Mouse (Mus musculus): ENCODE data around the gene Sbno1. TPM values are rescaled to one million over a fixed set of nuclear protein-coding genes. Genes with fewer than 3 reads are reported as not detected.

The Sbno1 gene
- polyA plus RNA-seq, 1 experiment = 189 TPM

DNA sequence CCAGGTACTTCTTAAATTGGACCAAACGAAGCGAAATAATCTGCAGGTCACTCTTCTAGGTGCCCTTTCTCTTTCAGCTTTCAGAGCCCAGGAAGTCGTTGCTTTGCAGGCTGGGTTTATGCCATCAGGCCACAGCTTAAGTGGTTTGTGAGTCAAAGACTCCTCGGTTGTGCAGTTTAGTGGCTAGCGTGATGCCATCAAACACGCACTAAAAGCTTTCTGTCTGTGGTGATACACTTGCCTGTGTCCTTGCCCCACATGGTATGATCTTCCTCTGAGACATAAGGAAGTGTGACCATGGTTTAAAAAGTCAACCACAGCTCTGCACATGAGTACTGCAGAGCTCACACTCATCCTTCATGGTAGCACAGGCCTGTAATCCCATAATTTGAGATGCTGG is 95.7 kb downstream of the Sbno1 start:
- no peak for TF ChIP-seq EP300 (IDR thresholded peaks at IDR 0.05; ENCODE audit: insufficient read depth, low read depth, low read length)
- TF ChIP-seq POLR2A (IDR thresholded peaks at IDR 0.05; ENCODE audit: insufficient read depth, low read length) = no peak
- no peak for TF ChIP-seq CTCF (IDR thresholded peaks at IDR 0.05; ENCODE audit: low read depth, low read length)
- Histone ChIP-seq H3K27me3 (ENCODE audit: control insufficient read depth, insufficient read depth, low read length, poor library complexity, severe bottlenecking) (no peaks in the 10 kb centered on the region), H3K36me3 (ENCODE audit: control insufficient read depth, insufficient read depth, low read length, poor library complexity, severe bottlenecking) (no peaks in the 10 kb centered on the region), H3K27ac (ENCODE audit: insufficient read depth, low read length) (no peak overlapping the region), H3K4me3 (ENCODE audit: low read depth, low read length) (no peak overlapping the region), H3K9ac (ENCODE audit: low read depth, poor library complexity, severe bottlenecking) (no peak overlapping the region), H3K9me3 (replicated peaks; ENCODE audit: control insufficient read depth, insufficient read depth, low read length, poor library complexity, severe bottlenecking) (no peaks in the 10 kb centered on the region), H3K4me1 (ENCODE audit: control insufficient read depth, insufficient read depth, low read length) (no peaks in the 10 kb centered on the region)

DNA sequence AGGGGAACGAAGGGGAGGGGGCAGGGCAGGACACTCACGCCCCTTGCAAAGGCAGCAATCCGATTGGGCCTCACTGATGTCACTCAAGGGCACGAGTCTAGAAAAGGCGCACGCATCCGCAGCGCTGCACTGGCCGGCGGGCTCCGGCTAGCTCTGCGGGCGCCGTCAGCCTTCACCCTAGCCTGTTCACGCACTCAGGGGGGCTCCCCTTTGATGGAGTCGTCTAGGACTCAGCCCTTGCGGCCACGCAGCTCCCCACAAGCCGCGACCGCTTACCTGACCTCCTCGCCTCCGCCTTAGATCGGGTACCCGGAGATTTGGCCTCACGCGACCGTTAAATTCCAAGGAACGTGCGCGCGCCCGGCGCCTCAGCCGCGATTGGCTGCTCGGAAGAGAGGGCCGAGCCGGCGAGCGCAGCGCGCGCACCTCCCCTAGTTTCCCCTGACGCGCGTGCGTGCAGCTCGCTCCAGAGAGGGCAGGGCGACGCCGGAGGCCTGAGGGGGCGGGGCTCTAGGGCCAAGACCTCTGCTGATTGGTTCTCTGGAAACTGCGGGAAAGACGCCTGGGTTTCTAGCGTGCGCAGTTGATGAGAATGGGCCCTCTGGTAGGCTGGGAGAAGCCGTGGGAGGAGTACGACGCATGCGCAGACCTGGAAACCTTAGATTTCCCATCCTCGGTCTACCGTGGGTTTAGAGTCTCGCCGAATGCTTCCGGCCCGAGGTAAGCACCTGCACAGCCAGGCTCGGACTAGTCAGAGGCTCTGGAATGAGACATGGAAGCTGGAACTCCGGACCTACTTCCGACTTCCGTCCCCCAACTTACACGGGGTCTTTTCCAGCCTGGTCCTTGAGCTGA is 98.1 kb downstream of the Sbno1 start, which contains the start of the genes Mphosph9 and 2810006K23Rik:
Gene Mphosph9, minus strand, starts transcription at position 463 of the 855 bp plus-strand sequence.
Gene 2810006K23Rik, plus strand, starts transcription at position 580 of the 855 bp plus-strand sequence.
- no peaks in the 10 kb centered on the region for H3K27me3 ChIP-seq (ENCODE audit: control insufficient read depth, insufficient read depth, low read length, poor library complexity, severe bottlenecking)
- H3K27ac ChIP-seq (ENCODE audit: insufficient read depth, low read length) = peak within 1 kb of the TSS; percentile 63
- H3K4me1 ChIP-seq (ENCODE audit: control insufficient read depth, insufficient read depth, low read length) = no peaks in the 10 kb centered on the region
- H3K9ac ChIP-seq (ENCODE audit: low read depth, poor library complexity, severe bottlenecking) = peak within 1 kb of the TSS; percentile 64
- peak within 1 kb of the TSS; percentile 88 for H3K4me3 ChIP-seq (ENCODE audit: low read depth, low read length)
- H3K9me3 ChIP-seq (replicated peaks; ENCODE audit: control insufficient read depth, insufficient read depth, low read length, poor library complexity, severe bottlenecking) = no peaks in the 10 kb centered on the region
- no peak for TF ChIP-seq CTCF (IDR thresholded peaks at IDR 0.05; ENCODE audit: low read depth, low read length)
- TF ChIP-seq EP300 (IDR thresholded peaks at IDR 0.05; ENCODE audit: insufficient read depth, low read depth, low read length) = no peak
- TF ChIP-seq POLR2A (IDR thresholded peaks at IDR 0.05; ENCODE audit: insufficient read depth, low read length) = peak; percentile 100
- H3K36me3 ChIP-seq (ENCODE audit: control insufficient read depth, insufficient read depth, low read length, poor library complexity, severe bottlenecking) = no peaks in the 10 kb centered on the region; the same call in 1 of the 2 replicates

DNA sequence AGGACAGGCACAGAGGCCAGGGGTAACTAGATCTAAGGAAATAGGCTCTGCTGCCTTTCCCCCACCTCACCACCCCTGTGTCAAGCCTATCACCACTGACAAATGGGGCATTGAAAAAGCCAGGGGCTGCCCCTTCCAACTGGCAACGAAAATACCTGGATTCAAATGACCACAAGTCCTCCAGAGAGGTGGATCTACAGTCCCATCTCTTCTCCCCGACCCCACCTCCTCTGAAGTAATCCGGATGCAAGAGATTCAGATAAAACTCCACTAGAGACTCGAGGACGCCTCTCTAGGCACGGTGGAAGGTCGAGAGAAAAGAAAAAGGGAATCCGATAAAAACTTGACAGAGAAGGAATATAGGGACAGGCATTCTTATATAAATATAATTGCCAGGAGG is 99.0 kb downstream of the Sbno1 start:
- Histone ChIP-seq H3K4me3 (ENCODE audit: low read depth, low read length) (peak overlapping the region; percentile 46), H3K4me1 (ENCODE audit: control insufficient read depth, insufficient read depth, low read length) (no peaks in the 10 kb centered on the region), H3K36me3 (ENCODE audit: control insufficient read depth, insufficient read depth, low read length, poor library complexity, severe bottlenecking) (no peaks in the 10 kb centered on the region; the same call in 1 of the 2 replicates), H3K9ac (ENCODE audit: low read depth, poor library complexity, severe bottlenecking) (peak overlapping the region; percentile 64), H3K27ac (ENCODE audit: insufficient read depth, low read length) (no peak overlapping the region), H3K27me3 (ENCODE audit: control insufficient read depth, insufficient read depth, low read length, poor library complexity, severe bottlenecking) (no peaks in the 10 kb centered on the region), H3K9me3 (replicated peaks; ENCODE audit: control insufficient read depth, insufficient read depth, low read length, poor library complexity, severe bottlenecking) (no peaks in the 10 kb centered on the region)
- TF ChIP-seq EP300 (IDR thresholded peaks at IDR 0.05; ENCODE audit: insufficient read depth, low read depth, low read length) (no peak), CTCF (IDR thresholded peaks at IDR 0.05; ENCODE audit: low read depth, low read length) (no peak), POLR2A (IDR thresholded peaks at IDR 0.05; ENCODE audit: insufficient read depth, low read length) (no peak)

Other genes with a start within 250 kb of the Sbno1 start
- gene Pitpnm2, start 176.2 kb downstream of the Sbno1 start, polyA plus RNA-seq (2011; ENCODE audit: insufficient read depth, insufficient read length, low read depth, missing spikeins) = 13.0 and 13.1 TPM in 2 replicates
- 18.9 and 21.7 TPM in 2 replicates for gene Mphosph9, start 98.0 kb downstream of the Sbno1 start, polyA plus RNA-seq (2011; ENCODE audit: insufficient read depth, insufficient read length, low read depth, missing spikeins)
- 15.4 and 16.2 TPM in 2 replicates for gene 2810006K23Rik, start 97.9 kb downstream of the Sbno1 start, polyA plus RNA-seq (2011; ENCODE audit: insufficient read depth, insufficient read length, low read depth, missing spikeins)
- 122 and 125 TPM in 2 replicates for gene Cdk2ap1, start 62.9 kb downstream of the Sbno1 start, polyA plus RNA-seq (2011; ENCODE audit: insufficient read depth, insufficient read length, low read depth, missing spikeins)
- 166 and 187 TPM in 2 replicates for gene Kmt5a, start 13.9 kb upstream of the Sbno1 start, polyA plus RNA-seq (2011; ENCODE audit: insufficient read depth, insufficient read length, low read depth, missing spikeins)
- gene Rilpl2, start 52.4 kb upstream of the Sbno1 start, polyA plus RNA-seq (2011; ENCODE audit: insufficient read depth, insufficient read length, low read depth, missing spikeins) = 4.7 and 6.3 TPM in 2 replicates
- 27.1 and 28.6 TPM in 2 replicates for gene Snrnp35, start 57.1 kb upstream of the Sbno1 start, polyA plus RNA-seq (2011; ENCODE audit: insufficient read depth, insufficient read length, low read depth, missing spikeins)
- 16.6 and 18.0 TPM in 2 replicates for gene Rilpl1, start 105.4 kb upstream of the Sbno1 start, polyA plus RNA-seq (2011; ENCODE audit: insufficient read depth, insufficient read length, low read depth, missing spikeins)
- 193 and 281 TPM in 2 replicates for gene Tmed2, start 114.7 kb upstream of the Sbno1 start, polyA plus RNA-seq (2011; ENCODE audit: insufficient read depth, insufficient read length, low read depth, missing spikeins)
- gene Ddx55, start 126.9 kb upstream of the Sbno1 start, polyA plus RNA-seq (2011; ENCODE audit: insufficient read depth, insufficient read length, low read depth, missing spikeins) = 13.2 and 13.7 TPM in 2 replicates
- 57.1 and 61.3 TPM in 2 replicates for gene Eif2b1, start 153.1 kb upstream of the Sbno1 start, polyA plus RNA-seq (2011; ENCODE audit: insufficient read depth, insufficient read length, low read depth, missing spikeins)
- 83.6 and 83.8 TPM in 2 replicates for gene Gtf2h3, start 153.1 kb upstream of the Sbno1 start, polyA plus RNA-seq (2011; ENCODE audit: insufficient read depth, insufficient read length, low read depth, missing spikeins)
- 15.4 and 16.8 TPM in 2 replicates for gene Atp6v0a2, start 202.6 kb upstream of the Sbno1 start, polyA plus RNA-seq (2011; ENCODE audit: insufficient read depth, insufficient read length, low read depth, missing spikeins)